Mouse (Mus musculus): ENCODE data around the gene Fbxo42.

- TF ChIP-seq FLI1 (IDR thresholded peaks at IDR 0.05; ENCODE audit: low read length) (no peak), GATA1 (IDR thresholded peaks at IDR 0.05; ENCODE audit: borderline replicate concordance, low read length) (no peak)
Observed at GRCm38 (mm10) chr4:141131531-141132061, 16.1 kb upstream of the Fbxo42 start.

Data from megakaryocyte, embryonic 14.5 days (primary cell).